Mouse (Mus musculus) MEL (cell line): Measurements from ENCODE around the gene Tob2. TPM values are rescaled to one million over a fixed set of nuclear protein-coding genes. Genes with fewer than 3 reads are reported as not detected.
A peak's percentile ranks its signal among the peaks of the same experiment; 100 is the strongest.

Experiments
- DNase-seq: peaks from one replicate; pipeline ENCODE4 v3.0.0; 2011; ENCODE audit warnings: low read depth, low spot score
- H3K27ac ChIP-seq: 2 replicates; pipeline ENCODE4 v1.5.1; 2012; ENCODE audit warnings: low read depth, mild to moderate bottlenecking, control low read depth, low read length, moderate library complexity; ENCODE audit not compliant: control insufficient read depth
- H3K27me3 ChIP-seq, 2 experiments: fragments of 150-350 bp in 1 of 2; sonication (generic) in 1 of 2; 2 replicates each; pipeline ENCODE4 v1.6.1; 2012; ENCODE audit warnings: low read length in 2 of 2, mild to moderate bottlenecking in 2 of 2, improper control_type of control experiment in 1 of 2, moderate library complexity in 1 of 2; ENCODE audit not compliant: insufficient read depth in 2 of 2, control insufficient read depth in 1 of 2
- H3K36me3 ChIP-seq, 2 experiments: 2 replicates each; pipeline ENCODE4 v1.6.1; 2012 to 2014; ENCODE audit warnings: low read length in 2 of 2, improper control_type of control experiment in 1 of 2, inconsistent platforms in 1 of 2, mild to moderate bottlenecking in 1 of 2; ENCODE audit not compliant: insufficient read depth in 2 of 2, control insufficient read depth in 1 of 2
- H3K4me1 ChIP-seq, 2 experiments: fragments of 150-350 bp in 1 of 2; sonication (generic) in 1 of 2; 2 replicates each; pipeline ENCODE4 v1.6.1; 2012; ENCODE audit warnings: low read length in 2 of 2, improper control_type of control experiment in 1 of 2, mild to moderate bottlenecking in 1 of 2; ENCODE audit not compliant: insufficient read depth in 2 of 2, control insufficient read depth in 1 of 2
- H3K4me3 ChIP-seq, 2 experiments: fragments of 150-350 bp in 1 of 2; sonication (generic) in 1 of 2; 2 replicates each; pipeline ENCODE4 v1.5.1; 2012; ENCODE audit warnings: low read depth in 2 of 2, low read length in 2 of 2, mild to moderate bottlenecking in 2 of 2, moderate library complexity in 2 of 2, control low read depth in 1 of 2, improper control_type of control experiment in 1 of 2; ENCODE audit not compliant: control insufficient read depth in 1 of 2, insufficient read depth in 1 of 2
- H3K79me2 ChIP-seq: 2 replicates; pipeline ENCODE4 v1.6.1; 2012; ENCODE audit warnings: mild to moderate bottlenecking, low read length, moderate library complexity; ENCODE audit not compliant: control insufficient read depth, poor library complexity, insufficient read depth
- H3K9ac ChIP-seq: 2 replicates; pipeline ENCODE4 v1.6.1; 2012; ENCODE audit warnings: low read depth, mild to moderate bottlenecking, control low read depth, low read length, moderate library complexity; ENCODE audit not compliant: control insufficient read depth, poor library complexity, severe bottlenecking
- H3K9me3 ChIP-seq: fragments of 150-350 bp; sonication (generic); replicated peaks from 2 replicates; pipeline ENCODE4 v1.6.1; 2012; ENCODE audit warnings: mild to moderate bottlenecking, low read length, improper control_type of control experiment, moderate library complexity; ENCODE audit not compliant: insufficient read depth
- CHD2 ChIP-seq: IDR thresholded peaks from 2 replicates; pipeline ENCODE4 v1.6.1; 2011; ENCODE audit warnings: low read length, improper control_type of control experiment
- E2F4 ChIP-seq: IDR thresholded peaks from 2 replicates; pipeline ENCODE4 v1.6.1; 2011; ENCODE audit warnings: low read depth, low read length, improper control_type of control experiment, borderline replicate concordance
- ELF1 ChIP-seq: IDR thresholded peaks from 2 replicates; pipeline ENCODE4 v1.6.1; 2014; ENCODE audit warnings: low read depth, mild to moderate bottlenecking, inconsistent platforms, low read length, improper control_type of control experiment, moderate library complexity
- EP300 ChIP-seq, 2 experiments: IDR thresholded peaks; 2 replicates each; pipeline ENCODE4 v1.6.1; 2011; ENCODE audit warnings: improper control_type of control experiment in 2 of 2, low read length in 2 of 2, low read depth in 1 of 2, mild to moderate bottlenecking in 1 of 2
- ETS1 ChIP-seq: IDR thresholded peaks from 2 replicates; pipeline ENCODE4 v1.6.1; 2012; ENCODE audit warnings: low read depth, mild to moderate bottlenecking, inconsistent platforms, low read length, improper control_type of control experiment, moderate library complexity
- GABPA ChIP-seq: IDR thresholded peaks from 2 replicates; pipeline ENCODE4 v1.6.1; 2012; ENCODE audit warnings: low read depth, mild to moderate bottlenecking, inconsistent platforms, low read length, improper control_type of control experiment, moderate library complexity
- GATA1 ChIP-seq: IDR thresholded peaks from 2 replicates; pipeline ENCODE4 v1.6.1; 2011; ENCODE audit warnings: low read depth, low read length, improper control_type of control experiment
- KAT2A ChIP-seq: conservative IDR thresholded peaks from 2 replicates; pipeline ENCODE4 v1.6.1; 2012; ENCODE audit warnings: low read depth, low read length, improper control_type of control experiment, inconsistent platforms
- MAX ChIP-seq: IDR thresholded peaks from 2 replicates; pipeline ENCODE4 v1.6.1; 2011; ENCODE audit warnings: low read length, improper control_type of control experiment
- MAZ ChIP-seq: IDR thresholded peaks from 2 replicates; pipeline ENCODE4 v1.6.1; 2012; ENCODE audit warnings: low read depth, mild to moderate bottlenecking, inconsistent platforms, low read length, improper control_type of control experiment
- MXI1 ChIP-seq: IDR thresholded peaks from 2 replicates; pipeline ENCODE4 v1.6.1; 2011; ENCODE audit warnings: mild to moderate bottlenecking, low read depth, low read length, improper control_type of control experiment
- MYC ChIP-seq: IDR thresholded peaks from 2 replicates; pipeline ENCODE4 v1.6.1; 2011; ENCODE audit warnings: low read depth, mild to moderate bottlenecking, low read length, improper control_type of control experiment, moderate library complexity
- NELFE ChIP-seq: IDR thresholded peaks from 2 replicates; pipeline ENCODE4 v1.6.1; 2011; ENCODE audit warnings: low read depth, low read length, improper control_type of control experiment
- NRF1 ChIP-seq: IDR thresholded peaks from 2 replicates; pipeline ENCODE4 v1.6.1; 2014; ENCODE audit warnings: low read depth, mild to moderate bottlenecking, inconsistent platforms, low read length, improper control_type of control experiment, moderate library complexity; ENCODE audit not compliant: poor library complexity, insufficient read depth, severe bottlenecking
- POLR2A ChIP-seq, 2 experiments: IDR thresholded peaks; 2 replicates each; pipeline ENCODE4 v1.6.1; 2011 to 2012; ENCODE audit warnings: low read length in 2 of 2, mild to moderate bottlenecking in 2 of 2, control low read depth in 1 of 2, improper control_type of control experiment in 1 of 2, low read depth in 1 of 2, moderate library complexity in 1 of 2; ENCODE audit not compliant: control insufficient read depth in 1 of 2, insufficient read depth in 1 of 2, poor library complexity in 1 of 2
- POLR2AphosphoS2 ChIP-seq: IDR thresholded peaks from 2 replicates; pipeline ENCODE4 v1.6.1; 2011; ENCODE audit warnings: low read length, improper control_type of control experiment
- POLR2AphosphoS5 ChIP-seq: IDR thresholded peaks from 2 replicates; pipeline ENCODE4 v1.6.1; 2012; ENCODE audit warnings: low read depth, borderline replicate concordance, mild to moderate bottlenecking, inconsistent platforms, low read length, moderate library complexity, mixed read lengths
- SIN3A ChIP-seq: IDR thresholded peaks from 2 replicates; pipeline ENCODE4 v1.6.1; 2012; ENCODE audit warnings: low read length, improper control_type of control experiment, inconsistent platforms
- SMC3 ChIP-seq: IDR thresholded peaks from 2 replicates; pipeline ENCODE4 v1.6.1; 2011; ENCODE audit warnings: low read depth, low read length, improper control_type of control experiment
- TAL1 ChIP-seq: IDR thresholded peaks from 2 replicates; pipeline ENCODE4 v1.6.1; 2012; ENCODE audit warnings: mild to moderate bottlenecking, inconsistent platforms, low read length, moderate library complexity, mixed read lengths
- TBP ChIP-seq: IDR thresholded peaks from 2 replicates; pipeline ENCODE4 v1.8.0; 2011; ENCODE audit warnings: low read depth, low read length, improper control_type of control experiment
- TCF12 ChIP-seq: IDR thresholded peaks from 2 replicates; pipeline ENCODE4 v1.6.1; 2014; ENCODE audit warnings: low read depth, mild to moderate bottlenecking, inconsistent platforms, low read length, improper control_type of control experiment, moderate library complexity
- UBTF ChIP-seq: IDR thresholded peaks from 2 replicates; pipeline ENCODE4 v1.6.1; 2012; ENCODE audit warnings: low read depth, mild to moderate bottlenecking, inconsistent platforms, low read length, improper control_type of control experiment, moderate library complexity, borderline replicate concordance; ENCODE audit not compliant: insufficient read depth
- polyA plus RNA-seq, 2 experiments: library from polyadenylated mRNA; stranded (reverse) in 1 of 2; unstranded in 1 of 2; fragments of >175 nt in 1 of 2; fragments of >200 nt in 1 of 2; gene quantifications; 2 replicates each; pipeline versions ENCODE4 v1.2.1 to v1.2.4; 2012; ENCODE audit warnings: low replicate concordance in 2 of 2, low read depth in 1 of 2; ENCODE audit not compliant: insufficient read length in 2 of 2, insufficient read depth in 1 of 2, missing spikeins in 1 of 2
- total RNA-seq: library from RNA; depleted of rRNA; stranded (reverse); fragments of 300-350 nt; gene quantifications from 2 replicates; pipeline ENCODE4 v1.2.3, GENCODE M21; 2012

The Tob2 gene
- total and polyA plus RNA-seq, 3 experiments = 20.7 to 23.5 TPM; not detected in 1

- DNase-seq = peak; percentile 49
- Histone ChIP-seq H3K9ac (peak overlapping the region; percentile 72), H3K79me2 (no peaks in the 10 kb centered on the region; the same call in 1 of the 2 replicates), H3K36me3 (peaks cover 0 to 3% of the 10 kb centered on the region in 2 experiments; a peak in 1 of 4 replicates), H3K4me3 (peak overlapping the region; percentile 75 to 78; a peak in 3 of 4 replicates), H3K27ac (peak overlapping the region; percentile 20; the same call in 1 of the 2 replicates), H3K9me3 (no peaks in the 10 kb centered on the region), H3K4me1 (peaks cover 17 to 25% of the 10 kb centered on the region in 2 experiments), H3K27me3 (no peaks in the 10 kb centered on the region)
- TF ChIP-seq SMC3 (no peak), KAT2A (no peak), MXI1 (peak; percentile 17; the same call in 1 of the 2 replicates), SIN3A (no peak; the same call in 1 of the 2 replicates)
Measured at GRCm38 (mm10) chr15:81836966-81837920, 21.4 kb downstream of the Tob2 start.

GRCm38 (mm10) chr15:81836124-81836821, 22.3 kb downstream of the Tob2 start:
- TF ChIP-seq EP300 (IDR thresholded peaks at IDR 0.05; ENCODE audit: low read depth in 1 of 2, low read length in 2 of 2) (peak; percentile 33 to 51; a peak in 3 of 4 replicates), SIN3A (no peak), MYC (no peak), TAL1 (peak; percentile 41), POLR2AphosphoS5 (no peak), ETS1 (no peak), TBP (no peak), GATA1 (no peak), MAZ (peak; percentile 64; the same call in 1 of the 2 replicates), CHD2 (peak; percentile 30; the same call in 1 of the 2 replicates), TCF12 (peak; percentile 55; the same call in 1 of the 2 replicates), NRF1 (peak; percentile 30; the same call in 1 of the 2 replicates), GABPA (no peak), ELF1 (0 out of 2 replicates have a peak, but pooled peaks have one; percentile 30), UBTF (no peak), NELFE (0 out of 2 replicates have a peak, but pooled peaks have one; percentile 32), POLR2A (IDR thresholded peaks at IDR 0.05; ENCODE audit: control insufficient read depth in 1 of 2, insufficient read depth in 1 of 2, low read depth in 1 of 2, low read length in 2 of 2, poor library complexity in 1 of 2) (0 out of 4 replicates have a peak, but pooled peaks have one; percentile 8 to 29), POLR2AphosphoS2 (no peak), MAX (0 out of 2 replicates have a peak, but pooled peaks have one; percentile 37), E2F4 (no peak)
- Histone ChIP-seq H3K36me3 (peaks cover 0 to 3% of the 10 kb centered on the region in 2 experiments; a peak in 1 of 4 replicates), H3K79me2 (no peaks in the 10 kb centered on the region; the same call in 1 of the 2 replicates), H3K27ac (peak overlapping the region; percentile 58), H3K9ac (peak overlapping the region; percentile 72), H3K4me1 (peaks cover 17 to 30% of the 10 kb centered on the region in 2 experiments), H3K9me3 (no peaks in the 10 kb centered on the region), H3K4me3 (peak overlapping the region; percentile 75 to 78), H3K27me3 (no peaks in the 10 kb centered on the region)
- DNase-seq = peak; percentile 77
